Mouse (Mus musculus): Measurements from ENCODE around the gene Adcy5. TPM values are rescaled to one million over a fixed set of nuclear protein-coding genes. Genes with fewer than 3 reads are reported as not detected.

The Adcy5 gene
- polyA plus RNA-seq, 1 experiment: 37.7 TPM

- DNase-seq: peak in 1 of 2 experiments; percentile 15
- Histone ChIP-seq H3K27ac (ENCODE audit: insufficient read depth, low read length) (no peak overlapping the region), H3K27me3 (ENCODE audit: control insufficient read depth, insufficient read depth, low read length) (no peaks in the 10 kb centered on the region), H3K4me3 (replicated peaks; ENCODE audit: insufficient read depth, low read depth, low read length) (no peak overlapping the region), H3K4me1 (ENCODE audit: control insufficient read depth, insufficient read depth, low read length) (peaks cover 5% of the 10 kb centered on the region; the same call in 1 of the 2 replicates)
- WGBS: 67% methylated on average over 8 of the region's 8 CpGs
- TF ChIP-seq CTCF (IDR thresholded peaks at IDR 0.05; ENCODE audit: borderline replicate concordance, insufficient read depth, low read depth, low read length) (no peak), POLR2A (IDR thresholded peaks at IDR 0.05; ENCODE audit: borderline replicate concordance, insufficient read depth, low read length) (no peak)
Observed at GRCm38 (mm10) chr16:35159532-35159931, 4.9 kb downstream of the Adcy5 start.

- Histone ChIP-seq H3K4me3 (replicated peaks; ENCODE audit: insufficient read depth, low read depth, low read length) (no peak overlapping the region), H3K27me3 (ENCODE audit: control insufficient read depth, insufficient read depth, low read length) (no peaks in the 10 kb centered on the region), H3K27ac (ENCODE audit: insufficient read depth, low read length) (no peak overlapping the region), H3K4me1 (ENCODE audit: control insufficient read depth, insufficient read depth, low read length) (peaks cover 8% of the 10 kb centered on the region; the same call in 1 of the 2 replicates)
- WGBS: 82% methylated on average over 4 of the region's 4 CpGs
- TF ChIP-seq POLR2A (IDR thresholded peaks at IDR 0.05; ENCODE audit: borderline replicate concordance, insufficient read depth, low read length) (no peak), CTCF (IDR thresholded peaks at IDR 0.05; ENCODE audit: borderline replicate concordance, insufficient read depth, low read depth, low read length) (no peak)
- peak in 1 of 2 experiments; percentile 7 for DNase-seq
Observed at GRCm38 (mm10) chr16:35159991-35160390, 5.3 kb downstream of the Adcy5 start.

- DNase-seq: peak in 1 of 2 experiments; percentile 18
- WGBS: 52% methylated on average over 19 of the region's 19 CpGs
- H3K4me3 ChIP-seq (replicated peaks; ENCODE audit: insufficient read depth, low read depth, low read length): no peak overlapping the region
- peaks cover 16% of the 10 kb centered on the region; the same call in 1 of the 2 replicates for H3K4me1 ChIP-seq (ENCODE audit: control insufficient read depth, insufficient read depth, low read length)
- TF ChIP-seq POLR2A (IDR thresholded peaks at IDR 0.05; ENCODE audit: borderline replicate concordance, insufficient read depth, low read length) (no peak), CTCF (IDR thresholded peaks at IDR 0.05; ENCODE audit: borderline replicate concordance, insufficient read depth, low read depth, low read length) (no peak)
- H3K27ac ChIP-seq (ENCODE audit: insufficient read depth, low read length): peak overlapping the region; percentile 46; the same call in 1 of the 2 replicates
- H3K27me3 ChIP-seq (ENCODE audit: control insufficient read depth, insufficient read depth, low read length): no peaks in the 10 kb centered on the region
Observed at GRCm38 (mm10) chr16:35164361-35165224, 9.9 kb downstream of the Adcy5 start.

GRCm38 (mm10) chr16:35165361-35165760 lies 10.7 kb downstream of the Adcy5 start:
- Histone ChIP-seq H3K4me3 (replicated peaks; ENCODE audit: insufficient read depth, low read depth, low read length) (no peak overlapping the region), H3K4me1 (ENCODE audit: control insufficient read depth, insufficient read depth, low read length) (peaks cover 16% of the 10 kb centered on the region; the same call in 1 of the 2 replicates), H3K27me3 (ENCODE audit: control insufficient read depth, insufficient read depth, low read length) (no peaks in the 10 kb centered on the region), H3K27ac (ENCODE audit: insufficient read depth, low read length) (no peak overlapping the region)
- TF ChIP-seq POLR2A (IDR thresholded peaks at IDR 0.05; ENCODE audit: borderline replicate concordance, insufficient read depth, low read length) (no peak), CTCF (IDR thresholded peaks at IDR 0.05; ENCODE audit: borderline replicate concordance, insufficient read depth, low read depth, low read length) (no peak)
- no peak for DNase-seq
- WGBS: 84% methylated on average over 6 of the region's 6 CpGs

- Histone ChIP-seq H3K27ac (ENCODE audit: insufficient read depth, low read length) (no peak overlapping the region), H3K4me1 (ENCODE audit: control insufficient read depth, insufficient read depth, low read length) (peaks cover 16% of the 10 kb centered on the region; the same call in 1 of the 2 replicates), H3K4me3 (replicated peaks; ENCODE audit: insufficient read depth, low read depth, low read length) (no peak overlapping the region), H3K27me3 (ENCODE audit: control insufficient read depth, insufficient read depth, low read length) (no peaks in the 10 kb centered on the region)
- TF ChIP-seq CTCF (IDR thresholded peaks at IDR 0.05; ENCODE audit: borderline replicate concordance, insufficient read depth, low read depth, low read length): no peak
- TF ChIP-seq POLR2A (IDR thresholded peaks at IDR 0.05; ENCODE audit: borderline replicate concordance, insufficient read depth, low read length): no peak
- 5% methylated on average over 3 of the region's 3 CpGs for WGBS
- DNase-seq: peak; percentile 69 to 78
Observed at GRCm38 (mm10) chr16:35165788-35166187, 11.1 kb downstream of the Adcy5 start.

GRCm38 (mm10) chr16:35169431-35169830 lies 14.8 kb downstream of the Adcy5 start:
- peak in 1 of 2 experiments; percentile 7 for DNase-seq
- TF ChIP-seq POLR2A (IDR thresholded peaks at IDR 0.05; ENCODE audit: borderline replicate concordance, insufficient read depth, low read length): no peak
- TF ChIP-seq CTCF (IDR thresholded peaks at IDR 0.05; ENCODE audit: borderline replicate concordance, insufficient read depth, low read depth, low read length): no peak
- 79% methylated on average over 7 of the region's 7 CpGs for WGBS
- Histone ChIP-seq H3K27me3 (ENCODE audit: control insufficient read depth, insufficient read depth, low read length) (no peaks in the 10 kb centered on the region), H3K27ac (ENCODE audit: insufficient read depth, low read length) (no peak overlapping the region), H3K4me3 (replicated peaks; ENCODE audit: insufficient read depth, low read depth, low read length) (no peak overlapping the region), H3K4me1 (ENCODE audit: control insufficient read depth, insufficient read depth, low read length) (peaks cover 13% of the 10 kb centered on the region; the same call in 1 of the 2 replicates)

GRCm38 (mm10) chr16:35172195-35172594 lies 17.5 kb downstream of the Adcy5 start:
- H3K4me3 ChIP-seq (replicated peaks; ENCODE audit: insufficient read depth, low read depth, low read length): no peak overlapping the region
- no peak for TF ChIP-seq POLR2A (IDR thresholded peaks at IDR 0.05; ENCODE audit: borderline replicate concordance, insufficient read depth, low read length)
- no peak for TF ChIP-seq CTCF (IDR thresholded peaks at IDR 0.05; ENCODE audit: borderline replicate concordance, insufficient read depth, low read depth, low read length)
- peak in 1 of 2 experiments; percentile 6 for DNase-seq
- H3K27ac ChIP-seq (ENCODE audit: insufficient read depth, low read length): no peak overlapping the region
- H3K4me1 ChIP-seq (ENCODE audit: control insufficient read depth, insufficient read depth, low read length): no peaks in the 10 kb centered on the region
- WGBS: 93% methylated on average over 5 of the region's 5 CpGs
- no peaks in the 10 kb centered on the region for H3K27me3 ChIP-seq (ENCODE audit: control insufficient read depth, insufficient read depth, low read length)

- H3K27ac ChIP-seq (ENCODE audit: insufficient read depth, low read length): no peak overlapping the region
- H3K4me1 ChIP-seq (ENCODE audit: control insufficient read depth, insufficient read depth, low read length): peaks cover 30% of the 10 kb centered on the region
- TF ChIP-seq CTCF (IDR thresholded peaks at IDR 0.05; ENCODE audit: borderline replicate concordance, insufficient read depth, low read depth, low read length) (no peak), POLR2A (IDR thresholded peaks at IDR 0.05; ENCODE audit: borderline replicate concordance, insufficient read depth, low read length) (no peak)
- 63% methylated on average over 3 of the region's 3 CpGs for WGBS
- no peak for DNase-seq
- H3K4me3 ChIP-seq (replicated peaks; ENCODE audit: insufficient read depth, low read depth, low read length): no peak overlapping the region
- no peaks in the 10 kb centered on the region for H3K27me3 ChIP-seq (ENCODE audit: control insufficient read depth, insufficient read depth, low read length)
Observed at GRCm38 (mm10) chr16:35178516-35178915, 23.8 kb downstream of the Adcy5 start.
